Comparison of ENCODE assay signal across 14 mouse cellular contexts in the genomic region with DNA sequence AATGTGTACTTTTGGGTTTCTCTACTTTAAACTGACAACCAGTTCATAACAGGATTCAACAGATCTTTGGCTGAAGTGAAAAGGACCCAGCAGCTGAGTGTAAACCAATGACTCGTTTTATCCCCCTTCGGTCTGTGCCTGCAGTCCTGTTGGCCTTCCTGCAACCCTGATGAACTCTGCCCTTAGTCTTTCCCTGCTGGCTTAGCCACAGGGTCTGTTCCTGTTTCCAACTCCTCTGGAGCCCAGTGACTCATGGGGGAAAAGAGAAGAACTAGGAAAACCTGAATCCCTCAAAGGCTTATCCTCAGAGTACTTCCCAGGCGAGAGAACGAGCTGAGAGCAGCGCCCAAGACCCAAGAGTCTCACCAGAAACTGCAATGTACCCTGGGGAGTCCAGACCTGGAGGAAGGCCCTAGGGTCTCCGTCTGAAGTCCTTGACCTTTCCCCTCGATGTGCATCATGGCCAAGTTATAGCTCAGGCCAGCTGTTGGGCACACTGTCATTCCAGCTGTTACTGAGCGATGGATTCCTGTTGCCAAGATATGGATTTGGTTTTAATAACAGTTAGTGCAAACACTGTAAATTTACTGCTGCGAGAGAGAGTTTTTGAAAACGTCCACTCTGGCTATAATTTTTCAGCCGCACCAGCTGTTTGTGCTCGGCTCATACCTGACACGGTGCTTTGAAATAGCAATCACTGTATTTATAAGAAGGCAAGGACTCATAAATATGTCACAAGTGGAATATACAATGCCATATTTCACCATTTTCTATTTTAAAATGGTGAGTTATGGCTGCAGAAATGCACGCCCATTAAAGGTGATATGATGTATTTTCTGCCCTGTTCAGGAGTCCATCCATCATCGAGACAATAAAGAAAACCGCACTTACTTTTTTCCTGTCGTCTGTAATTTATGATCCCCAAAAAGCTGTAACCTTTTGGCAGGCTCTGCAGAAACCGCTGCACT.
A peak's percentile ranks its signal among the peaks of the same experiment; 100 is the strongest.
DNase-seq lines count a peak whose midpoint lies in the region; ATAC-seq and TF ChIP-seq lines count a peak whose summit lies in the region.
"Had no signal": no experiment of that assay in that cellular context is flagged by ENCODE, and none has a peak within 500 bp of the region (broad histone marks: within the 10 kb centered on the region; RNA-seq: fewer than 3 reads in every experiment).

No protein-coding gene starts in this region.

- H3ac ChIP-seq in C2C12 (ENCODE audit: control insufficient read depth, insufficient read length, low read depth): no peak overlapping the region

- H3K9me3 ChIP-seq in kidney, embryonic 14.5 days (ENCODE audit: control insufficient read depth, low read length): no peaks in the 10 kb centered on the region
- no peaks in the 10 kb centered on the region for H3K9me3 ChIP-seq in limb, embryonic 15.5 days
- H3K9me3 ChIP-seq: heart, embryonic 13.5 days; hindbrain, embryonic 15.5 days; midbrain, embryonic 12.5 days had no signal

- no peak for TF ChIP-seq POLR2A in kidney, adult 2 months (IDR thresholded peaks at IDR 0.05; ENCODE audit: low read depth, low read length)

- peaks cover 9% of the 10 kb centered on the region; the same call in 1 of the 2 replicates for H3K4me1 ChIP-seq in kidney, embryonic 14.5 days (ENCODE audit: control insufficient read depth, insufficient read depth, low read length)
- H3K4me1 ChIP-seq in kidney, adult 2 months (ENCODE audit: control insufficient read depth, insufficient read depth, low read length): no peaks in the 10 kb centered on the region
- H3K4me1 ChIP-seq in limb, embryonic 15.5 days: peaks cover 25% of the 10 kb centered on the region
- H3K4me1 ChIP-seq: hindbrain, embryonic 15.5 days; midbrain, embryonic 12.5 days had no signal

- 42% methylated on average over 18 of the region's 18 CpGs for WGBS in kidney, embryonic 14.5 days
- 52% methylated on average over 18 of the region's 18 CpGs for WGBS in kidney, adult 2 months
- WGBS in limb, embryonic 15.5 days: 14% methylated on average over 18 of the region's 18 CpGs

- no peak overlapping the region for H3K9ac ChIP-seq in kidney, embryonic 14.5 days (ENCODE audit: low read depth, low read length)
- no peak overlapping the region for H3K9ac ChIP-seq in limb, embryonic 15.5 days
- H3K9ac ChIP-seq: heart, embryonic 13.5 days; hindbrain, embryonic 15.5 days; liver, postnatal 0 days; midbrain, embryonic 12.5 days had no signal

- peak overlapping the region; percentile 7; the same call in 1 of the 2 replicates for H3K27ac ChIP-seq in kidney, embryonic 14.5 days (ENCODE audit: low read depth, low read length)
- H3K27ac ChIP-seq in kidney, adult 2 months (ENCODE audit: insufficient read depth, low read depth, low read length): no peak overlapping the region
- H3K27ac ChIP-seq in limb, embryonic 15.5 days: no peak overlapping the region
- H3K27ac ChIP-seq: heart, embryonic 13.5 days; hindbrain, embryonic 15.5 days; midbrain, embryonic 12.5 days had no signal

- no peak overlapping the region for H3K4me2 ChIP-seq in kidney, embryonic 14.5 days (replicated peaks; ENCODE audit: low read depth, low read length)
- H3K4me2 ChIP-seq in limb, embryonic 15.5 days: no peak overlapping the region
- H3K4me2 ChIP-seq: heart, embryonic 13.5 days; hindbrain, embryonic 15.5 days; midbrain, embryonic 12.5 days had no signal

- no peaks in the 10 kb centered on the region for H3K79me2 ChIP-seq in C2C12 (ENCODE audit: control insufficient read depth, insufficient read depth)

- peak; percentile 67 for ATAC-seq in kidney, embryonic 14.5 days (ENCODE audit: low FRiP score, low TSS enrichment)
- peak; percentile 55; the same call in 1 of the 2 replicates for ATAC-seq in limb, embryonic 15.5 days (ENCODE audit: insufficient number of reproducible peaks, low FRiP score, low TSS enrichment, low read depth)
- no peak for ATAC-seq in erythroid progenitor cell, adult 5-6 weeks (replicated peaks; ENCODE audit: low FRiP score, poor library complexity, severe bottlenecking)
- ATAC-seq: liver, postnatal 0 days had no signal

- H3K36me3 ChIP-seq in kidney, embryonic 14.5 days (ENCODE audit: control insufficient read depth, insufficient read depth, low read length): no peaks in the 10 kb centered on the region
- H3K36me3 ChIP-seq in kidney, adult 2 months (ENCODE audit: control insufficient read depth, insufficient read depth, low read length): no peaks in the 10 kb centered on the region
- H3K36me3 ChIP-seq in C2C12 (ENCODE audit: control insufficient read depth, insufficient read depth): no peaks in the 10 kb centered on the region
- H3K36me3 ChIP-seq in limb, embryonic 15.5 days: no peaks in the 10 kb centered on the region
- H3K36me3 ChIP-seq: heart, embryonic 13.5 days; hindbrain, embryonic 15.5 days; midbrain, embryonic 12.5 days had no signal

- H3K79me3 ChIP-seq in C2C12 (ENCODE audit: low read depth): no peaks in the 10 kb centered on the region

- H3K4me3 ChIP-seq in kidney, embryonic 14.5 days (ENCODE audit: low read length): no peak overlapping the region
- no peak overlapping the region for H3K4me3 ChIP-seq in kidney, adult 2 months (ENCODE audit: insufficient read depth, low read depth, low read length)
- H3K4me3 ChIP-seq in C2C12 (ENCODE audit: insufficient read depth, poor library complexity, severe bottlenecking): no peak overlapping the region
- no peak overlapping the region for H3K4me3 ChIP-seq in limb, embryonic 15.5 days
- H3K4me3 ChIP-seq: heart, embryonic 13.5 days; hindbrain, embryonic 15.5 days; midbrain, embryonic 12.5 days had no signal

- peak; percentile 20 for DNase-seq in adrenal gland, adult 2 months
- DNase-seq in adrenal gland, postnatal 4 days (ENCODE audit: low spot score in 2 of 2): no peak
- DNase-seq in kidney, adult 2 months: no peak
- DNase-seq in Muller cell, postnatal 12 days (ENCODE audit: inconsistent ontology term): no peak
- DNase-seq: cerebellum, postnatal 36 days; liver, postnatal 0 days; thymus, adult 18-20 months had no signal

- no peaks in the 10 kb centered on the region for H3K27me3 ChIP-seq in kidney, embryonic 14.5 days (ENCODE audit: control insufficient read depth, insufficient read depth, low read length)
- H3K27me3 ChIP-seq in kidney, adult 2 months (replicated peaks; ENCODE audit: control insufficient read depth, insufficient read depth, low read length): no peaks in the 10 kb centered on the region
- no peaks in the 10 kb centered on the region for H3K27me3 ChIP-seq in C2C12 (ENCODE audit: control insufficient read depth, insufficient read depth, insufficient read length)
- peaks cover 30% of the 10 kb centered on the region for H3K27me3 ChIP-seq in limb, embryonic 15.5 days
- H3K27me3 ChIP-seq: heart, embryonic 13.5 days; hindbrain, embryonic 15.5 days; midbrain, embryonic 12.5 days had no signal

- TF ChIP-seq CTCF in kidney, adult 2 months (conservative IDR thresholded peaks at IDR 0.05; ENCODE audit: insufficient read depth, insufficient read length, low read depth, low read length): no peak
- TF ChIP-seq CTCF in C2C12 (IDR thresholded peaks at IDR 0.05; ENCODE audit: control insufficient read depth, insufficient read depth, insufficient read length): no peak

TF ChIP-seq in C2C12, 6 proteins besides CTCF, POLR2A, EP300 and RAD21:
- no peak for TF ChIP-seq USF1 (IDR thresholded peaks at IDR 0.05; ENCODE audit: low read depth)
- TF ChIP-seq MAX (IDR thresholded peaks at IDR 0.05): no peak
- no peak for TF ChIP-seq MYOG (IDR thresholded peaks at IDR 0.05; ENCODE audit: control insufficient read depth, extremely low read depth, insufficient read length)
- peak; percentile 60 for TF ChIP-seq MYOD1 (IDR thresholded peaks at IDR 0.05; ENCODE audit: control insufficient read depth, insufficient read length, low read depth)
- TF ChIP-seq CEBPB (IDR thresholded peaks at IDR 0.05; ENCODE audit: low read depth): no peak
- no peak for TF ChIP-seq FOSL1 (IDR thresholded peaks at IDR 0.05; ENCODE audit: insufficient read depth, low read length, poor library complexity, severe bottlenecking)
